Mouse (Mus musculus) neural tube, embryonic 15.5 days (tissue): ENCODE data around the gene Upf3b. TPM values are rescaled to one million over a fixed set of nuclear protein-coding genes. Genes with fewer than 3 reads are reported as not detected.
"Not testable (repeated sequence)": the region's sequence is repeated elsewhere in the genome, so short reads cannot be mapped to it uniquely, and the experiment has no call there.

ENCODE experiments used
- ATAC-seq: fragments of 200-750 bp; cut with Nextera tagmentation; 2 replicates; pipeline ENCODE4 v1.8.0; 2017; ENCODE audit warnings: mild to moderate bottlenecking, moderate TSS enrichment, moderate library complexity; ENCODE audit not compliant: low FRiP score
- H3K27ac ChIP-seq: fragments of 300-500 bp; sonication (generic); replicated peaks from 2 replicates; pipeline ENCODE4 v1.5.1; 2015; ENCODE audit warnings: mild to moderate bottlenecking, inconsistent platforms
- H3K27me3 ChIP-seq: fragments of 300-500 bp; sonication (generic); replicated peaks from 2 replicates; pipeline ENCODE4 v1.6.1; 2015; ENCODE audit warnings: inconsistent platforms
- H3K36me3 ChIP-seq: fragments of 300-500 bp; sonication (generic); 2 replicates; pipeline ENCODE4 v1.6.1; 2015; ENCODE audit warnings: inconsistent platforms
- H3K4me1 ChIP-seq: fragments of 300-500 bp; sonication (generic); 2 replicates; pipeline ENCODE4 v1.6.1; 2015; ENCODE audit warnings: inconsistent platforms
- H3K4me2 ChIP-seq: fragments of 300-500 bp; sonication (generic); 2 replicates; pipeline ENCODE4 v1.6.1; 2015; ENCODE audit warnings: inconsistent platforms, mild to moderate bottlenecking, moderate library complexity
- H3K4me3 ChIP-seq: fragments of 300-500 bp; sonication (generic); replicated peaks from 2 replicates; pipeline ENCODE4 v1.5.1; 2015; ENCODE audit warnings: mild to moderate bottlenecking, inconsistent platforms
- H3K9ac ChIP-seq: fragments of 300-500 bp; sonication (generic); replicated peaks from 2 replicates; pipeline ENCODE4 v1.6.1; 2015; ENCODE audit warnings: mild to moderate bottlenecking, inconsistent platforms
- H3K9me3 ChIP-seq: fragments of 300-500 bp; sonication (generic); replicated peaks from 2 replicates; pipeline ENCODE4 v1.6.1; 2016; ENCODE audit warnings: inconsistent platforms
- WGBS: fragments of 180-500 bp; shearing (Covaris S2); methylation state at CpG from one replicate; pipeline ENCODE4 v1.1.7; 2015; ENCODE audit warnings: mixed read lengths; 5-methylcytosine and 5-hydroxymethylcytosine counted together
- polyA plus RNA-seq: library from polyadenylated mRNA; unstranded; fragments of >200 nt; fragmentation: Nextera tagmentation; extraction: Ambion mirVana; gene quantifications from 2 replicates; pipeline ENCODE4 v1.2.1, GENCODE M21; 2015

Upf3b gene
- polyA plus RNA-seq, 1 experiment from 2014 or later, result 31.9 TPM

GRCm38 (mm10) chrX:37109526-37110192 is 463 bp downstream of the Upf3b start:
- ATAC-seq, result peak; percentile 84
- Histone ChIP-seq H3K4me2 (peak overlapping the region; percentile 60), H3K4me1 (no peaks in the 10 kb centered on the region), H3K27ac (peak overlapping the region; percentile 89), H3K9ac (peak overlapping the region; percentile 60), H3K9me3 (no peaks in the 10 kb centered on the region), H3K36me3 (no peaks in the 10 kb centered on the region), H3K27me3 (no peaks in the 10 kb centered on the region), H3K4me3 (peak overlapping the region; percentile 57)
- 13% methylated on average over 27 of the region's 27 CpGs for WGBS

GRCm38 (mm10) chrX:37103826-37104225 is 6.3 kb downstream of the Upf3b start:
- WGBS, result 80% methylated on average over 2 of the region's 2 CpGs
- H3K4me3 ChIP-seq, result no peak overlapping the region
- no peaks in the 10 kb centered on the region for H3K27me3 ChIP-seq
- H3K4me2 ChIP-seq, result no peak overlapping the region
- no peaks in the 10 kb centered on the region for H3K4me1 ChIP-seq
- H3K27ac ChIP-seq, result no peak overlapping the region
- 0 out of 2 replicates have a peak, but pooled peaks cover 4% of the 10 kb centered on the region for H3K36me3 ChIP-seq
- no peak overlapping the region for H3K9ac ChIP-seq
- ATAC-seq, result no peak
- H3K9me3 ChIP-seq, result no peaks in the 10 kb centered on the region

DNA sequence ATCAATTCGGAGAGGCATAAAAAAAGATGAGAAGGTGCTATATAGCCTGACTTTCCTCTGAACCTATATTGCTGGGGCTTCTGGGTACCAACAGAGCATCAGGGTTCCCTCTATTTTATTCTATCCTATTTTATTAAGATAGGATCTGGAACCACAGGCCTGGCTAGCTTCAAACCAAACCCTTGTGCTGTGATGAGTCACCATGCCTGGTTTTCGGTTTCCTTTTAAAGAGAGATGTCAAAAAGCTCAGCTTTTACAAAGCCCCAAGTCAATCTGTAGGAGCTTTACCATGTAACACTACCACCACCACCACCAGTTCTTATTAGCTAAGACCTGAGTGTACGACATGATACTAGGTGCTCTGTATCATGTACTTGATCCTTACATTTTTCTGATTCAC is 11.4 kb downstream of the Upf3b start:
- Histone ChIP-seq H3K9ac (no peak overlapping the region), H3K4me3 (no peak overlapping the region), H3K9me3 (no peaks in the 10 kb centered on the region), H3K4me1 (no peaks in the 10 kb centered on the region), H3K27me3 (no peaks in the 10 kb centered on the region), H3K4me2 (no peak overlapping the region), H3K27ac (no peak overlapping the region), H3K36me3 (0 out of 2 replicates have a peak, but pooled peaks cover 12% of the 10 kb centered on the region)
- ATAC-seq, result no peak
- 93% methylated on average over 3 of the region's 3 CpGs for WGBS

- 96% methylated on average over 11 of the region's 11 CpGs for WGBS
- no peak overlapping the region for H3K27ac ChIP-seq
- no peak overlapping the region for H3K4me2 ChIP-seq
- H3K27me3 ChIP-seq, result no peaks in the 10 kb centered on the region
- H3K4me3 ChIP-seq, result no peak overlapping the region
- no peak overlapping the region for H3K9ac ChIP-seq
- H3K36me3 ChIP-seq, result 0 out of 2 replicates have a peak, but pooled peaks cover 8% of the 10 kb centered on the region
- H3K9me3 ChIP-seq, result no peaks in the 10 kb centered on the region
- no peak for ATAC-seq
- no peaks in the 10 kb centered on the region for H3K4me1 ChIP-seq
These were observed 14.9 kb downstream of the Upf3b start for GRCm38 (mm10) chrX:37095106-37095768.

GRCm38 (mm10) chrX:37091457-37091856 is 18.7 kb downstream of the Upf3b start:
- Histone ChIP-seq H3K9me3 (no peaks in the 10 kb centered on the region), H3K27me3 (no peaks in the 10 kb centered on the region), H3K9ac (no peak overlapping the region), H3K4me2 (no peak overlapping the region), H3K27ac (no peak overlapping the region), H3K4me1 (no peaks in the 10 kb centered on the region), H3K4me3 (no peak overlapping the region), H3K36me3 (0 out of 2 replicates have a peak, but pooled peaks cover 8% of the 10 kb centered on the region)
- no peak for ATAC-seq
- WGBS, result 88% methylated on average over 3 of the region's 3 CpGs

DNA sequence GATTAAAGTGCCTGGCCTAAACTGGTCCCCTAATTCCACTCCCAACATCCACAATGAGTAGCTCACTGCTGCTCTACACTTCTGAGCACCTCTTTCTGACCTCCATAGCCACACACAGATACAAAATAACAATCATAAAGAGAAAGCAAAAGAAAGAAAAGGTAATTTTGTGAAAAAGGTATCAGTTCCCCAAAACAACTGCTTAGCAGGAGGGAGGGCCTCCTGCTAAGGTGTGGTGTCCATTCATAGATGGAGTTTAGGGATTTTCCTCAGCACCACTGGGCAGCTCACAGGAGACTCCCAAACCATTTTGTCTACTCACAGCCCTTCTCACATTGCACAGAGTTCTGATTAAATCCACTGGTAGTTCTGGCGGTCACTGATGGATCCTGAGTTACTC is 21.3 kb downstream of the Upf3b start:
- ATAC-seq, result no peak
- no peaks in the 10 kb centered on the region for H3K27me3 ChIP-seq
- H3K4me2 ChIP-seq, result no peak overlapping the region
- H3K27ac ChIP-seq, result no peak overlapping the region
- no peaks in the 10 kb centered on the region for H3K9me3 ChIP-seq
- no peak overlapping the region for H3K9ac ChIP-seq
- no peaks in the 10 kb centered on the region for H3K36me3 ChIP-seq
- H3K4me3 ChIP-seq, result no peak overlapping the region
- 88% methylated on average over 1 of the region's 1 CpGs for WGBS
- H3K4me1 ChIP-seq, result no peaks in the 10 kb centered on the region

DNA sequence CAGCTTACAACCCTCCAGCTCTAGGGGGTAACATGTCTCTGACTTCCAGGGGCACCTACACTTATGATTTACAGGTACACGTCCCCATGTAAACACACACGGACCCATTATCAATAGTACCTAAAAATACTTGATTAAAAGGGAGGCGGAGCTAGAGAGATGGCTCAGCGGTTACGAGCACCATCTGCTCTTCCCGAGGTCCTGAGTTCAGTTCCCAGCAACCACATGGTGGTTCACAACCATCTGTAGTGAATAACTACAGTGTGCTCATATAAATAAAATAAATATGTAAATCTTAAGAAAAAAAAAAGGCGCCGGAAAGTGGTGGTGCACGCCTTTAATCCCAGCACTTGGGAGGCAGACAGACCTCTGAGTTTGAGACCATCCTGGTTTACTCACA is 24.5 kb downstream of the Upf3b start:
- ATAC-seq, result peak; percentile 43
- H3K9me3 ChIP-seq, result no peaks in the 10 kb centered on the region
- peaks cover 10% of the 10 kb centered on the region for H3K4me1 ChIP-seq
- no peaks in the 10 kb centered on the region for H3K27me3 ChIP-seq
- H3K9ac ChIP-seq, result no peak overlapping the region; the same call in 1 of the 2 replicates
- H3K36me3 ChIP-seq, result no peaks in the 10 kb centered on the region; the same call in 1 of the 2 replicates
- peak overlapping the region; percentile 62 for H3K4me2 ChIP-seq
- 18% methylated on average over 9 of the region's 9 CpGs for WGBS
- H3K4me3 ChIP-seq, result peak overlapping the region; percentile 55
- peak overlapping the region; percentile 90 for H3K27ac ChIP-seq

DNA sequence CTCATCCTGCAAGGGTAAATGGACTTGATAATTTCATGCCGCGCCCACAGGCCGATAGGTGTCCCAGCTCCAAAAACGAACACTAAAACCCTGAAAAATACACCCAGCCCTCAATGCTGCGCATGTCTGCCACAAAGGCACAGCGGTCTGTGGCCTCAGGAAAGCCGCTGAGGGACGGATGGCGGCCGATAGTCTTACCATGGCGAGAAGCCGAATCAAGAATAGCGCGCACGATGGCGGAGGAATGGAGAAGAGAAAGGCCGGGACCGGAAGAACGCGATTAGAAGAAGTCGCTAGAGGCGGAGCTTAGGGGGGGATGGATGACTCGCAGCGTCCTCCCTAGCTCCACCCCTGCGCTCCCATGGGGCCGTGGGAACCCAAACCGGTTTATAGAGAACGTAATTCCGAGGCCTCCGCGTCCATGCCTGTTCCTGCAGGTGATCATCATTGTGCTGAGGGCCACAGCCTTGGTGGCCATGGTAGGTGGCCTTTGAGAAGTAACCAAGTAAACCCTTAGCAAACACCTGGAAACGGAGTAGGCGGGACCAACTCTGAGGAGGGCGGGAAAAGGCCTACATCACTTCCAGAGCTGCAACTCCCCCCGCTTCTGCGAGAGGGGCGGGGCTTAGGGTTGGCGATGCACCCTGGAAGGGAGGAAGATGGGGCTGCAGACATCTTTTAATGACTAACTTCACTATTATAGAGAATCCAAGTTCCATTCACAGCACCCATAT is 25.0 kb downstream of the Upf3b start, which contains the start of gene Rpl39:
Gene Rpl39 (minus strand): TSS at position 476 of the 734 bp plus-strand sequence.
- 13% methylated on average over 38 of the region's 38 CpGs for WGBS

GRCm38 (mm10) chrX:37084318-37084926 is 25.7 kb downstream of the Upf3b start:
- H3K9me3 ChIP-seq, result no peaks in the 10 kb centered on the region
- peaks cover 10% of the 10 kb centered on the region for H3K4me1 ChIP-seq
- H3K4me3 ChIP-seq, result peak overlapping the region; percentile 55
- H3K36me3 ChIP-seq, result no peaks in the 10 kb centered on the region; the same call in 1 of the 2 replicates
- peak overlapping the region; percentile 53 for H3K9ac ChIP-seq
- H3K27me3 ChIP-seq, result no peaks in the 10 kb centered on the region
- peak overlapping the region; percentile 62 for H3K4me2 ChIP-seq
- peak overlapping the region; percentile 90 for H3K27ac ChIP-seq
- peak; percentile 23 for ATAC-seq
- 21% methylated on average over 19 of the region's 19 CpGs for WGBS

More for the DNA sequence above, 25.0 kb downstream of the Upf3b start, which contains the start of gene Rpl39:
- Histone ChIP-seq H3K9me3 (no peaks in the 10 kb centered on the region), H3K4me3 (peak within 1 kb of the TSS; percentile 55), H3K27me3 (no peaks in the 10 kb centered on the region), H3K4me2 (peak within 1 kb of the TSS; percentile 62), H3K27ac (peak within 1 kb of the TSS; percentile 90), H3K36me3 (no peaks in the 10 kb centered on the region; the same call in 1 of the 2 replicates), H3K9ac (peak within 1 kb of the TSS; percentile 53), H3K4me1 (peaks cover 10% of the 10 kb centered on the region)
- peak; percentile 95 for ATAC-seq

DNA sequence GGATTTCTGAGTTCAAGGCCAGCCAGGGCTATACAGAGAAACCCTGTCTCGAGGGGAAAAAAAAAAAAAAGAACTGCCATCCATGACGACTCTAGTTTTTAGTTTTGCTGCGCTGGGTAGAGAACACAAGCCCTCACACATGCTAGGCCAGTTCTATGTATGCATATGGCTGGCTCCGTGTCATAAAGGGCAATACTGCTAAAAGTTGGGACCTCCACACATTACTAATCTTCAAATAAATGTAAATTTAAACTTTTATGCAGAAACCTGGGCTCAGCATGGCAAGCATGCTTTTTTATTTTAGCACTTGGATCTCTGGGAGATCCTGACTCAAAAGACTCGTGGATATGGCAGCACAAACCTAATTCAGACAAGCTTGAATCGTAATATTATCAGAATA is 28.9 kb downstream of the Upf3b start:
- 62% methylated on average over 6 of the region's 6 CpGs for WGBS
- Histone ChIP-seq H3K4me3 (no peak overlapping the region), H3K36me3 (no peaks in the 10 kb centered on the region; the same call in 1 of the 2 replicates), H3K4me1 (peaks cover 10% of the 10 kb centered on the region), H3K9ac (no peak overlapping the region), H3K27me3 (no peaks in the 10 kb centered on the region), H3K27ac (no peak overlapping the region), H3K9me3 (no peaks in the 10 kb centered on the region), H3K4me2 (no peak overlapping the region)
- no peak for ATAC-seq

GRCm38 (mm10) chrX:37080345-37080744 is 29.8 kb downstream of the Upf3b start:
- not testable (repeated sequence) for ATAC-seq, H3K4me2 ChIP-seq, H3K27ac ChIP-seq, H3K36me3 ChIP-seq, H3K9ac ChIP-seq, H3K4me3 ChIP-seq, H3K9me3 ChIP-seq, H3K27me3 ChIP-seq
- WGBS, result 59% methylated on average over 4 of the region's 4 CpGs
- H3K4me1 ChIP-seq, result peaks cover 10% of the 10 kb centered on the region
